Mouse (Mus musculus) C2C12 (cell line): ENCODE measurements around the gene Akt1s1. TPM values are rescaled to one million over a fixed set of nuclear protein-coding genes. Genes with fewer than 3 reads are reported as not detected.

Source experiments
- H3K27me3 ChIP-seq: one replicate; pipeline ENCODE4 v1.6.1; 2011; ENCODE audit not compliant: control insufficient read depth, insufficient read depth, insufficient read length
- H3K36me3 ChIP-seq: one replicate; pipeline ENCODE4 v1.6.1; 2011; ENCODE audit not compliant: control insufficient read depth, insufficient read depth
- H3K4me3 ChIP-seq: one replicate; pipeline ENCODE4 v1.5.1; 2011; ENCODE audit warnings: mild to moderate bottlenecking, control low read depth; ENCODE audit not compliant: poor library complexity, insufficient read depth, severe bottlenecking
- H3K79me2 ChIP-seq: one replicate; pipeline ENCODE4 v1.6.1; 2011; ENCODE audit not compliant: control insufficient read depth, insufficient read depth
- H3K79me3 ChIP-seq: one replicate; pipeline ENCODE4 v1.6.1; 2011; ENCODE audit warnings: low read depth, control low read depth
- H3ac ChIP-seq: one replicate; pipeline ENCODE3; 2011; ENCODE audit warnings: low read depth; ENCODE audit not compliant: control insufficient read depth, insufficient read length
- CEBPB ChIP-seq: IDR thresholded peaks from one replicate; pipeline ENCODE4 v1.6.1; 2011; ENCODE audit warnings: low read depth, mild to moderate bottlenecking, control low read depth, moderate library complexity
- CTCF ChIP-seq: IDR thresholded peaks from one replicate; pipeline ENCODE4 v1.5.1; 2011; ENCODE audit not compliant: control insufficient read depth, insufficient read depth, insufficient read length
- FOSL1 ChIP-seq: IDR thresholded peaks from one replicate; pipeline ENCODE4 v1.8.0; 2011; ENCODE audit warnings: mild to moderate bottlenecking, low read length; ENCODE audit not compliant: poor library complexity, insufficient read depth, severe bottlenecking
- MAX ChIP-seq: IDR thresholded peaks from one replicate; pipeline ENCODE4 v1.6.1; 2011; ENCODE audit warnings: mild to moderate bottlenecking, control low read depth
- MYOD1 ChIP-seq: IDR thresholded peaks from one replicate; pipeline ENCODE4 v1.6.1; 2011; ENCODE audit warnings: low read depth; ENCODE audit not compliant: control insufficient read depth, insufficient read length
- MYOG ChIP-seq: IDR thresholded peaks from one replicate; pipeline ENCODE4 v1.6.1; 2011; ENCODE audit not compliant: control insufficient read depth, insufficient read length; ENCODE audit errors: extremely low read depth
- USF1 ChIP-seq: IDR thresholded peaks from one replicate; pipeline ENCODE4 v1.6.1; 2011; ENCODE audit warnings: low read depth, mild to moderate bottlenecking, control low read depth, moderate library complexity
- polyA plus RNA-seq: library from polyadenylated mRNA; unstranded; fragments of >200 nt; fragmentation: generic; extraction: Trizol; gene quantifications from one replicate; pipeline ENCODE4 v1.2.1, GENCODE M21; 2012; ENCODE audit warnings: missing spikeins

Akt1s1 gene
- polyA plus RNA-seq, 1 experiment = 208 TPM

GRCm38 (mm10) chr7:44853065-44853464 is 4.3 kb downstream of the Akt1s1 start:
- Histone ChIP-seq H3K79me3 (peaks cover 24% of the 10 kb centered on the region), H3K4me3 (no peak overlapping the region), H3K36me3 (peaks cover 9% of the 10 kb centered on the region), H3ac (no peak overlapping the region), H3K27me3 (no peaks in the 10 kb centered on the region), H3K79me2 (peaks cover 54% of the 10 kb centered on the region)
- no peak for TF ChIP-seq MYOG

DNA sequence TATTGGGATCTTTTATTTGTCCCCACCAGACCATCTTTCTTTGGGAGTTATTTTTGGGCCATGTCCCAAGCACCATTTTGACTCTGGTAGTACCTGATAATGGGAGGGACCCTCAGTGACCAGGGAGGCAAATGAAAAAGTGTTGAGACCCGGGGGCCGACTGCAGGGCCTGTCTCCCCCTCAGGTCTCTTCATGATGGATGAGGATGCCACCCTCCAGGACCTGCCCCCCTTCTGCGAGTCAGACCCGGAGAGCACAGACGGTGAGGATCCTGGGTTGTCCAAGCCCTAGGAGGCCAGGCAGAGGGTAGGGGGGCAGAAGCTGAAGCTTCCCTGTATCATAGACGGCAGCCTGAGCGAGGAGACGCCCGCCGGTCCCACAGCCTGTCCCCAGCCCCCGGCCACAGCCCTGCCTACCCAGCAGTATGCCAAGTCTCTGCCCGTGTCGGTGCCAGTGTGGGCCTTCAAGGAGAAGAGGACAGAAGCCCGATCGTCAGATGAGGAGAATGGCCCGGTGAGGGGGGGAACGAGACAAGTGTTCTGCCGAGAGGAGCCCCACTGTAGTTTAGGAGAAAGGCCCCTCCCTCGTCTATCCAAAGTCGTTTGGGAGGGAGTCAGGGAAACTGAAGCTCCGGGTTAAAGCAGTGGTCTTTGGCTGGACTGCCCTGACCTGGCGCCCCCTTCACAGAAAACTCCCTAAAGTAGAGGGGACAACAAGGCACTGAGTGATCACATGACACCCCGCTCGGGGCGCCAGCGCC is 5.0 kb downstream of the Akt1s1 start:
- Histone ChIP-seq H3ac (peak overlapping the region; percentile 10), H3K79me2 (peaks cover 53% of the 10 kb centered on the region), H3K4me3 (peak overlapping the region; percentile 18), H3K79me3 (peaks cover 27% of the 10 kb centered on the region), H3K27me3 (no peaks in the 10 kb centered on the region), H3K36me3 (peaks cover 9% of the 10 kb centered on the region)
- no peak for TF ChIP-seq MAX
- peak; percentile 35 for TF ChIP-seq USF1

GRCm38 (mm10) chr7:44854356-44855031 is 5.7 kb downstream of the Akt1s1 start:
- Histone ChIP-seq H3ac (peak overlapping the region; percentile 31), H3K4me3 (peak overlapping the region; percentile 18), H3K79me3 (peaks cover 27% of the 10 kb centered on the region), H3K36me3 (peaks cover 9% of the 10 kb centered on the region), H3K79me2 (peaks cover 53% of the 10 kb centered on the region), H3K27me3 (no peaks in the 10 kb centered on the region)
- TF ChIP-seq MAX (no peak), USF1 (no peak), CEBPB (no peak), FOSL1 (no peak), CTCF (no peak), MYOG (no peak), MYOD1 (no peak)

GRCm38 (mm10) chr7:44855036-44855435 is 6.2 kb downstream of the Akt1s1 start:
- no peak overlapping the region for H3ac ChIP-seq
- H3K79me3 ChIP-seq = peaks cover 27% of the 10 kb centered on the region
- H3K27me3 ChIP-seq = no peaks in the 10 kb centered on the region
- peak overlapping the region; percentile 2 for H3K4me3 ChIP-seq
- peaks cover 47% of the 10 kb centered on the region for H3K79me2 ChIP-seq
- H3K36me3 ChIP-seq = peaks cover 9% of the 10 kb centered on the region
- TF ChIP-seq FOSL1 (no peak), MYOG (no peak), USF1 (no peak), CTCF (no peak), MYOD1 (no peak), MAX (no peak), CEBPB (no peak)

DNA sequence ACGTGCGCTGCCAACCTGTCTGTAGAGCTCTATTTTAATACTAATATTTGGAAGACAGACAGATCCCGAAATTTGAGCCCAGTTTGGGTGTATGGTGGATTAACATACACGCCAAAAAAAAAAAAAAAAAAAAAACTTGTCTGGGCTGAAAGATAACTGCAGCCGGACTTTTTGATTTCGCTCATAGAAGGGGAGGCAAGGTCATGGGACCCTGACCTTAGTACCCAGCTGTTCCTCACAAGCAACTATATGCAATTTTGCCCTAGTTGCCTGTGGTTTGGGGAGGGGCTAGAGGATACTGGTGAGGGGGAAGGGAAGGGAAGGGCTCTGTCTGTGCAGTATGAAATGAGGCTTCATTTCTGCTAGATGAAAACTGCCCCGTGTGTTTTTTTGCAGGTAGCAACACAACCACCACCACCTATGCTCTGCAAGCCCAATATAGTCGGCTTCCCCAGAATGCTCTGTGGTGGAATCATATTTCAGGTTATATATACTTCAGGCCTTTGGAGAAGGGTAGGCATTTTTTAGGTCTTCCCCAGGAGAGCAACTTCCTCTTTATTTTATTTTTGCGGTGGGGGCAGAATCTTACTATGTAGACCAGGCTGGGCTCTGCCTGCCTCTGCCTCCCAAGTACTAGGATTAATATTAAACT is 7.6 kb downstream of the Akt1s1 start:
- H3K4me3 ChIP-seq = peak overlapping the region; percentile 65
- TF ChIP-seq CTCF (no peak), CEBPB (no peak), FOSL1 (no peak), MYOD1 (no peak), MYOG (no peak), MAX (no peak), USF1 (no peak)
- H3K79me3 ChIP-seq = peaks cover 17% of the 10 kb centered on the region
- peaks cover 9% of the 10 kb centered on the region for H3K36me3 ChIP-seq
- H3K79me2 ChIP-seq = peaks cover 40% of the 10 kb centered on the region
- H3K27me3 ChIP-seq = no peaks in the 10 kb centered on the region
- H3ac ChIP-seq = no peak overlapping the region

DNA sequence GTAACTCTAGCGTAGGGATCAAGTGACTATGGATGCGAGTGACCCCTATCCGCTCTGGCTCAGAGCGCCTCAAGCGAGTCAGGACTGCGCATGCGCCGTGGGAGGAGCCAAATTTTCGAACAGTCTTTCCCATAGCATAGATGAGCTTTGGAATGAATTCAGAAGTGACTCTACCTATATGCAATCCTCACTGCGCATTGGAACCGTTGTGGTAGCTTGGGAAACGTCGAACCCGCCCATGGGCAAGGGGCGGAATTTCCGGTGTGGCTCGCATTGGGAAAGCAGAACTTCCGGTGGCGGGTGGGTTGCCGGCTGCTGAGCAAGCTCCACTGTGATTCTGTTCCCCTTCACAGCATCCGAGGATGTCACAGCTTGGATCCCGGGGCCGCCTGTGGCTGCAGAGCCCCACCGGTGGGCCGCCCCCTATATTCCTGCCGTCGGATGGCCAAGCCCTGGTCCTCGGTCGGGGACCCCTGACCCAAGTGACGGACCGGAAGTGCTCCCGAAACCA is 8.3 kb downstream of the Akt1s1 start, which contains the start of gene Pnkp:
Gene Pnkp (plus strand): TSS at position 98 of the 511 bp plus-strand sequence.
- peak within 1 kb of the TSS; percentile 75 for H3ac ChIP-seq
- H3K79me2 ChIP-seq = peaks cover 33% of the 10 kb centered on the region
- no peaks in the 10 kb centered on the region for H3K27me3 ChIP-seq
- peak; percentile 30 for TF ChIP-seq CEBPB
- no peak for TF ChIP-seq USF1
- no peak for TF ChIP-seq FOSL1
- no peak for TF ChIP-seq MYOG
- H3K36me3 ChIP-seq = peaks cover 9% of the 10 kb centered on the region
- H3K4me3 ChIP-seq = peak within 1 kb of the TSS; percentile 65
- peaks cover 12% of the 10 kb centered on the region for H3K79me3 ChIP-seq
